Mouse (Mus musculus) thymus, postnatal 4 days (tissue): ENCODE data around the gene Ropn1l.

Experiments
- DNase-seq: peaks from one replicate; pipeline ENCODE4 v3.0.0; 2021

Gene Ropn1l

GRCm38 (mm10) chr15:31442698-31443097 is 10.8 kb downstream of the Ropn1l start:
- DNase-seq: no peak

GRCm38 (mm10) chr15:31441996-31442395 is 11.5 kb downstream of the Ropn1l start:
- no peak for DNase-seq

GRCm38 (mm10) chr15:31436811-31437210 is 16.7 kb downstream of the Ropn1l start:
- no peak for DNase-seq

- DNase-seq: no peak
Observed at GRCm38 (mm10) chr15:31436083-31436482, 17.5 kb downstream of the Ropn1l start.

GRCm38 (mm10) chr15:31433768-31434167 is 19.8 kb downstream of the Ropn1l start:
- no peak for DNase-seq

GRCm38 (mm10) chr15:31431847-31432246 is 21.7 kb downstream of the Ropn1l start:
- no peak for DNase-seq

- no peak for DNase-seq
Observed at GRCm38 (mm10) chr15:31430014-31430413, 23.5 kb downstream of the Ropn1l start.

- no peak for DNase-seq
Observed at GRCm38 (mm10) chr15:31429429-31429828, 24.1 kb downstream of the Ropn1l start.

- DNase-seq: no peak
Observed at GRCm38 (mm10) chr15:31428571-31428970, 25.0 kb downstream of the Ropn1l start.

GRCm38 (mm10) chr15:31427390-31427789 is 26.1 kb downstream of the Ropn1l start:
- no peak for DNase-seq

- no peak for DNase-seq
Observed at GRCm38 (mm10) chr15:31426066-31426706, 27.4 kb downstream of the Ropn1l start.

GRCm38 (mm10) chr15:31422649-31423369 is 30.7 kb downstream of the Ropn1l start:
- no peak for DNase-seq

- peak; percentile 67 for DNase-seq
Observed at GRCm38 (mm10) chr15:31419037-31419436, 34.5 kb downstream of the Ropn1l start.

- peak; percentile 11 for DNase-seq
Observed at GRCm38 (mm10) chr15:31418686-31419024, 34.9 kb downstream of the Ropn1l start.

- DNase-seq: peak; percentile 20
Observed at GRCm38 (mm10) chr15:31417796-31418685, 35.5 kb downstream of the Ropn1l start.

GRCm38 (mm10) chr15:31417409-31417795 is 36.1 kb downstream of the Ropn1l start:
- DNase-seq: no peak

GRCm38 (mm10) chr15:31415181-31415580 is 38.4 kb downstream of the Ropn1l start:
- no peak for DNase-seq

- no peak for DNase-seq
Observed at GRCm38 (mm10) chr15:31414179-31414898, 39.2 kb downstream of the Ropn1l start.

- no peak for DNase-seq
Observed at GRCm38 (mm10) chr15:31413662-31414061, 39.9 kb downstream of the Ropn1l start.

- no peak for DNase-seq
Observed at GRCm38 (mm10) chr15:31412933-31413332, 40.6 kb downstream of the Ropn1l start.

GRCm38 (mm10) chr15:31412436-31412835 is 41.1 kb downstream of the Ropn1l start:
- DNase-seq: no peak

- no peak for DNase-seq
Observed at GRCm38 (mm10) chr15:31407490-31407889, 46.0 kb downstream of the Ropn1l start.

- no peak for DNase-seq
Observed at GRCm38 (mm10) chr15:31406881-31407280, 46.7 kb downstream of the Ropn1l start.
